Mouse (Mus musculus) 3T3-L1 (cell line): ENCODE measurements around the gene Cux1.

Experiments used
- DNase-seq: peaks from one replicate; pipeline ENCODE4 v3.0.0-alpha.2; 2015; ENCODE audit warnings: low read depth, low spot score

The Cux1 gene

DNA sequence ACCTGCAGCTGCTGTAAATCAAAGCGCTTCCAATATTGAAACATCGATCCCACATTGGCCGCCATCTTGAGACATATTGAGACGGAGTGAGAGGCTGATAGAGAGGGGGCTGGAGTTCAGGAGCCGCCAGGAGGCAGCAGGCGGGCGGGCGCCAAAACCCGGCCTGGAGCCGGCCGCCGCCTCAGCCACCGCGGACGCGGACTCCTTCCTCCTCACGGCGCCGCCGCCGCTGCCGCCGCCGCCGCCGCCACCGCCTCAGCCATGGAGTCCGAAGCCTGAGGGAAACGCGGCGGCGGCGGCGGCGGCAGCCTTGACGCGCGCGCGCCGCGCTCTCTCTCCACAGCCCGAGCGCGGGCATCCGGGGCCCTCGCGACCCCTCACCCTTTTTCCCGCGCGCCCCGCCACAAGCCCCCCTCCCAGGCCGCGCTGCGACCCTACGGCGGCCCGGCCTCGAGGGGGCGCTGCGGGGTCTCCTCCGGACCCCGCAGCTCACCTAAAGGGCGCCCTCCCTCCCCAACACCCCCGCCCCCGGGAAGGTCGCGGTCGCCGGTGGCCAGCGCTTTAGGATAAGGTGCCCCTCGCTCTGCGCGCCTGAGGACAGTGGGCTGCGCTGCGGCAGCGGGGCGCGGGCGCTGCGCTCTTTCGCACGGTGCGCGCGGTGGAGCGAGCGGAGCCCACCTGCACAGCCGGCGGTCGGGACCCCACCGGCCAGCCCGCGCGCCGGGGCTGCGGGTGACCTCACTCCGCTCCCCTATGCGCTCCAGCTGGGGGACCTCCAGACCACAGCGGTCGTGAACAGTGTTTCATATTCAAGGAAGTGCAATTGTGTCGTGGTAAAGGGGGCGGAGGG, at the start of gene Cux1:
Gene Cux1, minus strand, starts transcription at position 315 of the 850 bp plus-strand sequence.
- DNase-seq, result peak; percentile 87

DNA sequence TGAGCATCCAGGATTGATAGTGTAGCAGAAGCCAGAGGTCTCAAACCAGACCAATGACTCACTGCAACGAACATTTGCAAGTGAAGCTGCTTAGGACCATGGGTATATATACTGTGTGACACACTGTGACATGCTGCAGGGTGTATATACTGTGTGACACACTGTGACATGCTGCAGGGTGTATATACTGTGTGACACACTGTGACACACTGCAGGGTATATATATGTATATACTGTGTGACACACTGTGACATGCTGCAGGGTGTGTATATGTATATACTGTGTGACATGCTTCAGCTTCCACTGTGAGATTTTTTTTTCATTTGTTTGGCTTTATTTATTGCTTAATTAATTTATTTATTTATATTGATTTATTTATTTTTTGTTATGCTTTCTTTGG, 45.1 kb upstream of the Cux1 start:
- no peak for DNase-seq

DNA sequence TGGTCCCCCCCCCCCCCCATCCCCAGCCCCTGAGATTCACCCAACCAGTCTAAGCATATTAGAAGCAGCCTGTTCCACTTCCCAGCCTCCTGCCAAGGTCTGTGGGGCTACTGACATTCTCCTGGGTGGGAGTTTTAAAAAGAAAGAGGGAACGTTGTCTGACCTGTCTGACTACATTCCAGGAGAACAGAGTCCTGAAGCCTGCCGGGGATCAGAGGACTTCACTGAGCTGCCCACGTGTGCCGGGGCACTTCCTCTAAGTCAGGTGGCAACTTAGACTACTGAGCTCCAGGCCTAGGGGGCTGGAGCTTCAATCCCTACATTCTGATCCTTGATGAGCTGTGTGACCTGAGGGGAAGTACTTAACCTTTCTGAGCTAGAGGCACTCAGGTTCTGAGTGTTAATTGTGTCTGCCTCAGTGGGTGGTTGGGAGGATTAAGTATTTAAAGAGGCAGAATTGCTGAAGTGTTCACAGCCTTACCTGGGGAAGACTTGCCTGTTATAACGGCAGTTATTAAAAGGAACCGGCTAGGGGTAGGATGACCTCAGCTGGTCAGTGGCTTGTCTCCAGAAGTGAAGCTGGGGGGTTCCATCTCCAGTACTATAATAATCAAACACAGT, 41.6 kb upstream of the Cux1 start:
- DNase-seq, result no peak

DNA sequence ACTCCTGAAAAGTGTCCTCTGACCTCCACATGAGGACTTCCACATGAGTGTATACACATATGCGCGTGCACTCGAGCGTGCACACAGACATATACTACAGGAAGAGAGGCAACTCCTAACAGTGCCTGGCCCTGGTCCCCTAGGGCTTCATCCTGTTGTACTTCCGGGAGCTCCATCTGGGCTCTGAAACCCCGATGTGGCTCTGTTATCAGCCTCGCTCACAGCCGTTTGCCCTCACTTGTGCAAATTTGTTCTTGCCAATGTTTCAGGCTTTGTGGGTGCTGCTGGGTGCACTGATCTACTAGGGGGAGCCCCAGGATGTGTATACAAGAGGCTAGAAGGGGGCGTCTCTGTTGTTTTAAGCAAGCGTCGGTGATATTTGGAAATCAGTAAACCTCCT, 37.9 kb upstream of the Cux1 start:
- no peak for DNase-seq

DNA sequence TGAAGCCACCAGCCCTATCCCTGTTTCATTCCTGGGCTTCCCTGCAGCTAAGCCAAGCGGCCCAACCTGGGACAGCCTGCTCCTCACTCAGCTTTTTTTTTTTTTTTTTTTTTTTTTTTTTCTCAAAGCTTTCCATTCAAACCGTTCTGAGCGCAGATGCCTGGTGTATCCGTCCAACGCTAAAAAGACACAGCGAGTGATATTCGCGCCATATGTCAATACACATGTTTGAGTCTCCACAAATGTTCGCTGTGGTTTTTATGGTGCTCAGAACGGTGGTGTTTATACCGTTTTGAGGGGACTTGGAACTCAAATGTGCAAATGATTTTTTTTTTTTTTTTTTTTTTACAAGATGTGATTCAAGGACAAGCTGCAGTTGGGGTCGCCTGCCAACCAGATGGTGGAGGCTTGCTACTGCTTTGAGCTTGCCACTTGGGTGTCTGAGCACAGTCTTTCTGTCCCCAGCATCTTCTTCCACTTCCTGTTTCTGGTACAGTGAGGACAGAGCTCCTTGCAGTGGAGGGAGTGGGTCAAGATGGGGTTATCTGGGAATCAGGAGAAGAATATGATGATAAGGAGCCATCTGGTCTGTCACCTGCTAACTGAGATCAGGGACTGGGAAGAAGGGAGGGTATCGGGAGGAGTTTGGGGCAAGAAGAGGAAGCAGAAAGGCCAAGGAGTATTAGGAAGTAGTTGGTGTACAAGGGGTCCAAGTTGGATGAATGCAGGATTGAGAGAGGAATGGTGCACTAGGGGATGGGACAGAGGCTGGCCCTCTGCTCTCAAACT, 36.1 kb upstream of the Cux1 start:
- DNase-seq, result no peak

DNA sequence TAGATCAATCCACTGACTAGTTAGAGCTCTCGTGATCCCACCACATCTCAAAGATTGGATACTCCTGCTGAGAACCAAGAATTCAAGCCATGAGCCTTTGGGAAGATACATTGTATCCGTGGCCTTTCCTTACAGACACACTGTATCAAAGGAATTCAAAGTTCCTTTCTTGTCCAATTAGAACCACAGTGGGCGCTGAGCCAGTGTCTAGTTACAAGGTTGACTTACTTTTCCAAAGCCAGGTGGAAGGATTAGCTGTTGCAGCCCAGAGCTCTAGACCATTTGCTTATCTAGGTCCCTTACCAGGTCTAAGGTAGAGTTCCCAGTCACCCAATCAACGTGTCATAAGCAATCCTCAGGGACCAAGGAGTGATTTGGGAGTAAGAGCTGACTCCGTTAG, 33.2 kb upstream of the Cux1 start:
- no peak for DNase-seq

- DNase-seq, result no peak
Measured at GRCm38 (mm10) chr5:136594896-136595540, 27.7 kb upstream of the Cux1 start.

DNA sequence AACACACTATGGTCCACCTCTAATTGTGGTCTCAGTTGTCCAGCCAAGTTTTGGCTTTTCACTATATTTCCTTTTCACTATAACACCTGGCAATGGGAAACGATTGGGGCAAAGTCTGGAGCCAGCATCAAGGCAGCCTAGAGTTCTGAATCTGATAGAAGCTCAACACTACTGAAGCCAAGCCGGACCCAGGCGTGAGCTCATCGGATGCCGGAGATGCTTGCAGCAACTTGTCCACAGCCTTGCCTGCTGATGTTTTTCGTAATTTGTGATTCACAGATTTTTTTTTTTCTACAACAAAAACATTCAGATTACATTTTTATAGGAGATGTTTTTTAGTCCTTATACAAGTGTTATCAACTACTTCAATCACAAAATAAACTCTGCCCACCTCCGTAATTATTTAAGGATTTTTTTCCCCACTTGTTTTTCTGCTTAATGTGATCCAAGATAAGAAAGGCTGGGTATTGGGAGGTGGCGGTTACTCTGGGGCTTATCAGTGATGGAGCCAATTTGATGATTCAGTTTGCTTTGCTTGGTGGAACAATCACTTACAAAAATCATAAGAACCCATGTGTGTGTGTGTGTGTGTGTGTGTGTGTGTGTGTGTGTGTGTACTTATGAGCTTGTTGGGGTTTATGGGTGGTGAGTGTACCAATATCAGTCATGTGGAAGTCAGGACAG, 24.7 kb upstream of the Cux1 start:
- DNase-seq, result no peak

GRCm38 (mm10) chr5:136589002-136589401, 21.7 kb upstream of the Cux1 start:
- DNase-seq, result no peak

GRCm38 (mm10) chr5:136588471-136588870, 21.2 kb upstream of the Cux1 start:
- DNase-seq, result no peak

DNA sequence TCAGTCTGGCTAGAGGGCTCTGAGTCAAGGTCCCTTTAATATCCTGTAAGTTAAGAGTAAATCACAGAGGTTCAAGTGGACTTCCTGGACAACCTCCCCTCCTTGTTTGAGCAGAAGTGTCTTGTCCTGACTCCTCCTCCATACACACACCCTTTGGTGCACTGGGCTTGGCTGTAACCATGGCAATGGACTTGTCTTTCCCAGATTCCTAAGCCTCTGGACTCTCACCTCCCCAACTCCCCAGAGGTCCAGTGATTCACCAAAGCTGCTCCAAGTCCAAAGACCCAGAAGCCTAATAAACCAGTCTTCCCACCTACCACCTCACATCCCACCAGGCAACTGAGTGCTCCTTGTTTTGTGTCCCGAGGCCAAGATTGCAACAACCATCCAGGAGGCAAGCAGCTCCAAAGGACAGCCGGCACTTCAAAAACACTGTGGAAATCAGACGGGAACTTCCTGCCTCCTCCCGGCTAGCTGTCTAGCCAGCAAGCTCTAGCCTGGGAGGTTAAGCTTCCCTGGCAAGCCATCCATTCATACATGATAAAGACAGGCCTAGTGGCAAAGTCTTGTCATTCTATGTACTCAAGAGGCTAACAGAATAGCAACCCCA, 17.5 kb upstream of the Cux1 start:
- peak; percentile 89 for DNase-seq

GRCm38 (mm10) chr5:136583666-136584464, 16.6 kb upstream of the Cux1 start:
- DNase-seq, result no peak

- no peak for DNase-seq
Measured at GRCm38 (mm10) chr5:136583256-136583655, 16.0 kb upstream of the Cux1 start.

DNA sequence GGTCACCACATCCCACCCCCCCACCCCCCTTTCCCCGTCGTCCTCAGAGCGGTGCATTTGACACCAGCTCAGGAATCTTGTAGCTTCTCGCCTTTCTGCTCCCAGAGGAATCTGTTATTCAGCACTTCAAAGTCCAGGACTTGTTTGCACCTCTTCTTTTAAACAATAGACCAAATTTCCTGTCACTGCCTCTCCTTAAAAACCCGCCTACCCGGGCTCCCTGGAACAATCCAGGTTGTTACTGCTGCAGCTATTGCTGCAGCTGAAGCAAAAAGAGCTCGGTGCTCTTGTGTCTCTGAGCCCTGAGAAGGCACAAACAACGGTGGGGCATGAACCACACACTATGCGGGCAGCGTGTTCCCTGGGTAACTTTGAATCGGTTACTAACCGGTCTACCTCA, 14.9 kb upstream of the Cux1 start:
- DNase-seq, result no peak

DNA sequence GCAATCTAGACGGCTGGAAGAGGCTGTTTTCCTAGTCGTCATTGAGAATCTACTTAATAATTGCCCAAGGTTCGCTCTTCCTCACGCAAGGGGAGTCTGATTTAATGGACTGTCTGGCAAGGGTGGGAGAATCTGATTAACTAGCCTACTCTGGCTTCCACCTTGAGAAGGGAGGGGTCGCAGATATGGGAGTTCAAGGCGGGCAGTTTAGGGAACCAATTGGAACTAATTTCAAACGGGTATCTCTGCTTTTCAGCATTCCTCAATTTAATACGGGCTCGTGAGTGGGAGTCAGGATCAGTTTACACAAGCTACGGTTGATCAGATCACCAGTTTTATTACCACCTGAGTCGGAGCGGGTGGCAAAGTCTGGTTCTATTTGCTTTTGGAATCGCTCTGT, 14.3 kb upstream of the Cux1 start:
- no peak for DNase-seq

DNA sequence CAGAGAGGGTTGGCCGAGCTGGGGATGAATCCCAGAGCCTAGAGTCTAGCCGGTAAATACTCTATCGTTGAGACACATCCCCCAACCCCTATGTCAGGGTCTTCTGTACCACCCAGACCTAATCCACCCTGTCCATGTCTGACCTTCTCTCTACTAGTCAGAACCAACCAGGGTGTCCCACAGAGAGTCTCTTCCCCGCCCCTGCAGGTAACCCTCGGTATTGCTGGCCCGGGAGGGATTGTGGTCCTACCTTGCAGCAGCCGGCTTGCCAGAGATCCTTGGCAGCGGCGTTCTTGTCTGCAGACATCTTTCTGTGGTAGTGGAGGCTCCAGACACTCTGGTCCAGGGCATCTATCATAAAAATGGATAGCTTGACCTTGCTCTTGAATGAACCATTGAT, 13.9 kb upstream of the Cux1 start:
- DNase-seq, result no peak

- peak; percentile 34 for DNase-seq
Measured at GRCm38 (mm10) chr5:136578201-136578600, 10.9 kb upstream of the Cux1 start.

GRCm38 (mm10) chr5:136570171-136570570, 2.9 kb upstream of the Cux1 start:
- DNase-seq, result peak; percentile 70

GRCm38 (mm10) chr5:136568776-136569175, 1.5 kb upstream of the Cux1 start:
- DNase-seq, result peak; percentile 77
